Mouse (Mus musculus): Measurements from ENCODE around the gene Slc17a2. TPM values are rescaled to one million over a fixed set of nuclear protein-coding genes. Genes with fewer than 3 reads are reported as not detected.

Slc17a2 gene
- total and polyA plus RNA-seq, 3 experiments = not detected

DNA sequence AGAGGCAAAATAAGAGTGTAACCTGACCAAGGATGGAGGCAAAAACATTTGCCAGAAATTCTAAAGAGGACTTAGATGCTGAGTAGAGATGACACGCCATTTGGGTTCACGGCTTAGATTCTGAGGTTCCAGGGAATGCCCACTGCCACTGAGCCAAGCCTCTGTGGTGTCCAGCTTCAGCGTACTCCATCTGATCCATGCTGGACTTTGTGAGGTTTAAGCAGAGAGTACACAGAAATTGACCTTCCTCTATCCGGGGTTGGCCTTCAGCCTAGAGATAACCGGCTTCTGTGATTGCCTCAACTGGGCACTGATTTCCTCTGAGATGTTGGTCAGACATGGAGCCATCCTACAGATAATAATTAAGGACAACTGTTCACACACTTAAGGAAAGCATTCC, 29.8 kb downstream of the Slc17a2 start:
- no peaks in the 10 kb centered on the region for H3K36me3 ChIP-seq (replicated peaks in 1 of 2; ENCODE audit: control insufficient read depth in 1 of 2, insufficient read depth in 1 of 2, low read length in 1 of 2)
- H3K27ac ChIP-seq (ENCODE audit: insufficient read depth, low read depth) = no peak overlapping the region
- no peak overlapping the region for H3K4me2 ChIP-seq (ENCODE audit: insufficient read depth, low read depth, poor library complexity, severe bottlenecking)
- no peaks in the 10 kb centered on the region for H3K27me3 ChIP-seq (replicated peaks)
- dilution Hi-C loops (cut with MboI; ENCODE audit: extremely low pct_ligation_motif_present, extremely low pct_unique_long_range_greater_than_20kb, low sequenced_read_pairs) = no loop called here
- in situ Hi-C loops (cut with MboI; ENCODE audit: low pct_ligation_motif_present, low pct_unique_long_range_greater_than_20kb, low sequenced_read_pairs) = loop anchor here (25.0 kb wide), 1 partner anchor 451 kb away; the partner anchor contains the start of gene Carmil1
- TF ChIP-seq CTCF (conservative IDR thresholded peaks at IDR 0.05 in 1 of 2, IDR thresholded peaks at IDR 0.05 in 1 of 2; ENCODE audit: low read depth in 2 of 2, low read length in 2 of 2) (no peak), NRF1 (IDR thresholded peaks at IDR 0.05; ENCODE audit: low read depth, low read length) (no peak), SMC3 (IDR thresholded peaks at IDR 0.05; ENCODE audit: low read depth, low read length) (no peak), NELFE (IDR thresholded peaks at IDR 0.05; ENCODE audit: low read depth, low read length) (no peak), JUN (IDR thresholded peaks at IDR 0.05; ENCODE audit: insufficient read depth, low read depth, low read length) (no peak), CHD2 (IDR thresholded peaks at IDR 0.05; ENCODE audit: low read length) (no peak), MAX (IDR thresholded peaks at IDR 0.05; ENCODE audit: low read length) (no peak), PAX5 (IDR thresholded peaks at IDR 0.05; ENCODE audit: low read length) (no peak), ZNF384 (IDR thresholded peaks at IDR 0.05; ENCODE audit: low read depth, low read length) (no peak), ETS1 (conservative IDR thresholded peaks at IDR 0.05; ENCODE audit: low read depth, low read length) (no peak), RCOR1 (conservative IDR thresholded peaks at IDR 0.05; ENCODE audit: low read depth, low read length) (no peak), USF2 (conservative IDR thresholded peaks at IDR 0.05; ENCODE audit: low read depth, low read length) (no peak)
- no peaks in the 10 kb centered on the region for H3K79me2 ChIP-seq (replicated peaks; ENCODE audit: control insufficient read depth, extremely low read depth, insufficient read depth, poor library complexity, severe bottlenecking)
- H3K9ac ChIP-seq (ENCODE audit: insufficient read depth, low read depth) = no peak overlapping the region
- no peaks in the 10 kb centered on the region for H3K4me1 ChIP-seq (ENCODE audit: control insufficient read depth in 1 of 2, insufficient read depth in 2 of 2)
- no peak overlapping the region for H3K4me3 ChIP-seq (replicated peaks in 1 of 3; ENCODE audit: low read depth in 2 of 3, low read length in 2 of 3, poor library complexity in 1 of 3)
- DNase-seq (ENCODE audit: extremely low read depth) = no peak
- no peaks in the 10 kb centered on the region for H3K9me3 ChIP-seq (replicated peaks; ENCODE audit: low read length)

DNA sequence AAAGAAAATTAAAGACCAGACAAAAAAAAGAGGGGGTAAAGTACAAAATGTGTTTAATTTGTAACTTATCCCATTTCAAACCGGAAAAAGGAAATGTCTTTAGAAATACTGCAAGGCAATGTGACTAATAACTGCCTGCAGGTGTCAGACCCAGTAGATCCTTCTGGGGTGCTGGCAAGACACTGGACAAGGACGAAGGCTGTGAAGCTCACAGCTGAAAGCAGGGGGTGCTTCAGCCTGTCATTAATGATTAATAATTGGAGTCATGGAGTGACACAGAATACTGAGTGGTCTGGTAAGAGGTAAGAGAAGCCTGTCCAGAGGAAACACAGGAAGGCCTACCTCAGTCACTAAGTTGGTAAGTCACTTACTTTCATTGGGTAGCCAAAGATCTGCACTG, 32.5 kb downstream of the Slc17a2 start, which contains the start of gene Slc17a3:
TSS of gene Slc17a3 (plus strand) at position 127 of the 400 bp plus-strand sequence.
- no peak within 1 kb of the TSS for H3K27ac ChIP-seq (ENCODE audit: insufficient read depth, low read depth)
- H3K27me3 ChIP-seq (replicated peaks) = no peaks in the 10 kb centered on the region
- in situ Hi-C loops (cut with MboI; ENCODE audit: low pct_ligation_motif_present, low pct_unique_long_range_greater_than_20kb, low sequenced_read_pairs) = loop anchor here (25.0 kb wide), 1 partner anchor 448 kb away; the partner anchor contains the start of gene Carmil1
- TF ChIP-seq USF2 (conservative IDR thresholded peaks at IDR 0.05; ENCODE audit: low read depth, low read length) = no peak
- no peaks in the 10 kb centered on the region for H3K36me3 ChIP-seq (replicated peaks in 1 of 2; ENCODE audit: control insufficient read depth in 1 of 2, insufficient read depth in 1 of 2, low read length in 1 of 2)
- DNase-seq (ENCODE audit: extremely low read depth) = no peak
- H3K4me3 ChIP-seq (replicated peaks in 1 of 3; ENCODE audit: low read depth in 2 of 3, low read length in 2 of 3, poor library complexity in 1 of 3) = no peak within 1 kb of the TSS
- dilution Hi-C loops (cut with MboI; ENCODE audit: extremely low pct_ligation_motif_present, extremely low pct_unique_long_range_greater_than_20kb, low sequenced_read_pairs) = no loop called here
- no peak within 1 kb of the TSS for H3K9ac ChIP-seq (ENCODE audit: insufficient read depth, low read depth)
- H3K4me2 ChIP-seq (ENCODE audit: insufficient read depth, low read depth, poor library complexity, severe bottlenecking) = no peak within 1 kb of the TSS
- no peaks in the 10 kb centered on the region for H3K9me3 ChIP-seq (replicated peaks; ENCODE audit: low read length)
- no peaks in the 10 kb centered on the region for H3K79me2 ChIP-seq (replicated peaks; ENCODE audit: control insufficient read depth, extremely low read depth, insufficient read depth, poor library complexity, severe bottlenecking)
- H3K4me1 ChIP-seq (ENCODE audit: control insufficient read depth in 1 of 2, insufficient read depth in 2 of 2) = no peaks in the 10 kb centered on the region

DNA sequence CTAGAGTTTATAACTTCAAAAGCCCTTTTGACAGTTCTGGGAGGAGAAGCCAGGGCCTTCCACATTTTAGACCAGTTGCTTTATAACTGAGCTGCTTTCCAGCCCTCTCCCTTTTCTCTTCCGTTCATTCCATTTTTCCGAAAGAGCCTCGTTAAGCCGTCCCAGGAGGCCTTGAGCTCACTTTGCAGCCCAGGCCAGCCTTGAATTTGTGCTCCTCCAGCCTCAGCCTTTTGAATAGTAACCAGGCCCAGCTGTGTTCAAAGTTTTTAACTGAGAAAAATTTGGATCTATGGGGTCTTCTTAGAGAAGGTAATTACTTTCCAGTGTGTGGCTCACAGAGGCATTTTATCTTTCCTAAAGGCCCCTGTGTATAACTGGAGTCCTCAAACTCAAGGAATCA, 39.1 kb downstream of the Slc17a2 start:
- in situ Hi-C loops (cut with MboI; ENCODE audit: low pct_ligation_motif_present, low pct_unique_long_range_greater_than_20kb, low sequenced_read_pairs) (loop anchor here (25.0 kb wide), 1 partner anchor 441 kb away; the partner anchor contains the start of gene Carmil1), dilution Hi-C loops (cut with MboI; ENCODE audit: extremely low pct_ligation_motif_present, extremely low pct_unique_long_range_greater_than_20kb, low sequenced_read_pairs) (no loop called here)
- Histone ChIP-seq H3K9ac (ENCODE audit: insufficient read depth, low read depth) (no peak overlapping the region), H3K4me2 (ENCODE audit: insufficient read depth, low read depth, poor library complexity, severe bottlenecking) (no peak overlapping the region), H3K36me3 (replicated peaks in 1 of 2; ENCODE audit: control insufficient read depth in 1 of 2, insufficient read depth in 1 of 2, low read length in 1 of 2) (no peaks in the 10 kb centered on the region), H3K27me3 (replicated peaks) (no peaks in the 10 kb centered on the region), H3K27ac (ENCODE audit: insufficient read depth, low read depth) (no peak overlapping the region), H3K79me2 (replicated peaks; ENCODE audit: control insufficient read depth, extremely low read depth, insufficient read depth, poor library complexity, severe bottlenecking) (no peaks in the 10 kb centered on the region), H3K4me1 (ENCODE audit: control insufficient read depth in 1 of 2, insufficient read depth in 2 of 2) (peaks cover 0 to 4% of the 10 kb centered on the region in 2 experiments; a peak in 1 of 4 replicates), H3K9me3 (replicated peaks; ENCODE audit: low read length) (no peaks in the 10 kb centered on the region), H3K4me3 (replicated peaks in 1 of 3; ENCODE audit: low read depth in 2 of 3, low read length in 2 of 3, poor library complexity in 1 of 3) (no peak overlapping the region)
- DNase-seq (ENCODE audit: extremely low read depth) = no peak
- TF ChIP-seq ZKSCAN1 (IDR thresholded peaks at IDR 0.05; ENCODE audit: borderline replicate concordance, low read depth, low read length) (no peak), POLR2A (IDR thresholded peaks at IDR 0.05; ENCODE audit: low read depth, low read length) (no peak), MAX (IDR thresholded peaks at IDR 0.05; ENCODE audit: low read length) (no peak), USF1 (IDR thresholded peaks at IDR 0.05; ENCODE audit: low read depth, low read length) (no peak), MAFK (IDR thresholded peaks at IDR 0.05; ENCODE audit: insufficient replicate concordance, low read length) (no peak), NRF1 (IDR thresholded peaks at IDR 0.05; ENCODE audit: low read depth, low read length) (no peak), RAD21 (IDR thresholded peaks at IDR 0.05; ENCODE audit: low read depth, low read length) (no peak), MAZ (IDR thresholded peaks at IDR 0.05; ENCODE audit: low read depth, low read length) (no peak), TCF12 (IDR thresholded peaks at IDR 0.05; ENCODE audit: low read depth, low read length) (no peak), GABPA (IDR thresholded peaks at IDR 0.05; ENCODE audit: insufficient replicate concordance, low read depth, low read length) (no peak), ZC3H11A (IDR thresholded peaks at IDR 0.05; ENCODE audit: low read depth, low read length) (no peak), SIN3A (IDR thresholded peaks at IDR 0.05; ENCODE audit: low read length) (no peak), HCFC1 (IDR thresholded peaks at IDR 0.05; ENCODE audit: low read depth, low read length) (no peak), ELF1 (IDR thresholded peaks at IDR 0.05; ENCODE audit: low read depth, low read length) (no peak), ZMIZ1 (IDR thresholded peaks at IDR 0.05; ENCODE audit: low read depth, low read length) (no peak), CHD2 (IDR thresholded peaks at IDR 0.05; ENCODE audit: low read length) (no peak), ETS1 (conservative IDR thresholded peaks at IDR 0.05; ENCODE audit: low read depth, low read length) (no peak), MEF2A (IDR thresholded peaks at IDR 0.05; ENCODE audit: borderline replicate concordance, low read depth, low read length) (no peak)
